Mouse (Mus musculus) stomach, postnatal 0 days (tissue): ENCODE results near the gene Snrnp200. TPM values are rescaled to one million over a fixed set of nuclear protein-coding genes. Genes with fewer than 3 reads are reported as not detected.

Experiments
- ATAC-seq: fragments of 200-750 bp; cut with Nextera tagmentation; 2 replicates; pipeline ENCODE4 v1.8.0; 2017; ENCODE audit not compliant: low FRiP score, low TSS enrichment
- DNase-seq: peaks from one replicate; pipeline ENCODE4 v3.0.0-alpha.2; 2016; ENCODE audit warnings: low spot score
- H3K27ac ChIP-seq: fragments of 300-500 bp; sonication (generic); replicated peaks from 2 replicates; pipeline ENCODE4 v1.5.1; 2014; ENCODE audit warnings: mild to moderate bottlenecking, control low read depth
- H3K27me3 ChIP-seq: fragments of 300-500 bp; sonication (generic); 2 replicates; pipeline ENCODE4 v1.6.1; 2014; ENCODE audit warnings: low read length; ENCODE audit not compliant: control insufficient read depth, insufficient read depth
- H3K36me3 ChIP-seq: fragments of 300-500 bp; sonication (generic); 2 replicates; pipeline ENCODE4 v1.6.1; 2014; ENCODE audit warnings: low read length, mixed read lengths; ENCODE audit not compliant: control insufficient read depth, insufficient read depth
- H3K4me1 ChIP-seq: fragments of 300-500 bp; sonication (generic); replicated peaks from 2 replicates; pipeline ENCODE4 v1.6.1; 2014; ENCODE audit warnings: antibody characterized with exemption; ENCODE audit not compliant: control insufficient read depth, insufficient read depth
- H3K4me2 ChIP-seq: fragments of 300-500 bp; sonication (generic); replicated peaks from 2 replicates; pipeline ENCODE4 v1.6.1; 2014; ENCODE audit warnings: low read depth, mild to moderate bottlenecking, control low read depth, moderate library complexity
- H3K4me3 ChIP-seq: fragments of 300-500 bp; sonication (generic); 2 replicates; pipeline ENCODE4 v1.5.1; 2014; ENCODE audit warnings: low read depth, low read length, control low read depth
- H3K9ac ChIP-seq: fragments of 300-500 bp; sonication (generic); 2 replicates; pipeline ENCODE4 v1.6.1; 2014; ENCODE audit warnings: mild to moderate bottlenecking, low read length, control low read depth, mixed read lengths
- H3K9me3 ChIP-seq: fragments of 300-500 bp; sonication (generic); 2 replicates; pipeline ENCODE4 v1.6.1; 2016; ENCODE audit warnings: low read length; ENCODE audit not compliant: control insufficient read depth
- CTCF ChIP-seq: IDR thresholded peaks from 2 replicates; pipeline ENCODE4 v1.5.1; 2016; ENCODE audit warnings: antibody characterized with exemption, low read depth, mild to moderate bottlenecking, moderate library complexity
- EP300 ChIP-seq: optimal IDR thresholded peaks from 2 replicates; pipeline ENCODE3; 2016; ENCODE audit warnings: antibody characterized with exemption
- WGBS: fragments of 180-500 bp; shearing (Covaris S2); extraction: QIAGEN DNeasy Blood & Tissue Kit; methylation state at CpG from one replicate; pipeline ENCODE4 v1.1.7; 2014; 5-methylcytosine and 5-hydroxymethylcytosine counted together
- polyA plus RNA-seq: library from polyadenylated mRNA; unstranded; fragments of >200 nt; fragmentation: Nextera tagmentation; extraction: Ambion mirVana; gene quantifications from 2 replicates; pipeline ENCODE4 v1.2.1, GENCODE M21; 2015

Gene Snrnp200
- polyA plus RNA-seq, 1 experiment from 2014 or later, result 13.8 TPM

DNA sequence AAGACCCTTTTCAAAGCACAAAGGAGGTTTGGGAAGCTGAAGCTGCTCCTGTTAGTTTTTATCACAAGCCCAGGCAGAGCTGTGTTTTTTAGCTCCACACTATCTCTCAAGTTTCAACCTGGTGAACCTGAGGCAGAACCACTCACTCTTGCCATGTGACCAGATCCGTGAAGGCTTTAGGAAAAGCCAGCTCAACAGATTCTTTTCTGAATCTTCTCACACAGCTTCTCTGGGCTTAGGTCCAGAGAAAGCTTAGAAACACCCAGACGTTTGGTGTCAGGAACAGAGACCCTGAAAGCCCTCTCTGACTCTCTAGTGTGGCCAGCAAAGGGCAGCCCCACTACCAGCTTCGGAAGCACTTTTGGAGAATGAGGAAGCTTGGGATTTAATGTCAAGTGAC lies 43.3 kb downstream of the Snrnp200 start:
- Histone ChIP-seq H3K4me2 (no peak overlapping the region), H3K9ac (no peak overlapping the region), H3K36me3 (0 out of 2 replicates have a peak, but pooled peaks cover 3% of the 10 kb centered on the region), H3K27me3 (no peaks in the 10 kb centered on the region), H3K9me3 (no peaks in the 10 kb centered on the region), H3K27ac (0 out of 2 replicates have a peak overlapping the region, but pooled peaks have one; percentile 8), H3K4me1 (peaks cover 3% of the 10 kb centered on the region), H3K4me3 (no peak overlapping the region)
- TF ChIP-seq EP300 (no peak), CTCF (no peak)
- ATAC-seq (no peak), DNase-seq (no peak)
- 54% methylated on average over 3 of the region's 3 CpGs for WGBS

DNA sequence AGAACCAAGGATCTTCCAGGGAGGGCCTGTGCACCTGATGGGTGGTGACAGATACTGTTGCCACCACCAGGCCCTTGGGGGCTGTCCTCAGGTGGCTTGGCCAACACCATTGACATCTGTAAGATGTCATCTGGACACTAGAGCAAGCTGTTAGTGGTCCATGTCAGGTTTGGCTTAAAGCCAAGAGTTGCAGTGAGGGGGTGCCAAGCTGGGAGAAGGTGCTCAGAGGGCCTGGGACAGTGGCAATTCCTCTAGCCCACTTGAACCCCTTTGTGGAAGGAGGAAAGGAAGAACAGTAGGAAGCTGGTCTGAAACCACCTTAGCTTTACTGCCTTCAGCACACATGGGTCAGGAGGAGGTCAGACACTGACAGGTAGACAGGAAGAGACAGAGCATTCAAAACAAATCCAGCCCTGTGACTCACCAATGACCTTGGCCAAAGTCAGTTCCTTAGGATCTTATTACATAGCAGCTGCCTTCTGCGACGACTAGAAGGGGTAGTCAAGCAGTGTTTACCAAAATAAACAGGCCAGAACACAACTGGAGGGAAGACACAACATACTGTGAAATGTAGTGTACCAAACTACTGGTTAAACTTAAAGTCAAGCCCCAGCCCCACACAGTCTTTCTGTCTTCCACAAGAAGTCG lies 43.8 kb downstream of the Snrnp200 start:
- DNase-seq (no peak), ATAC-seq (no peak)
- no peak overlapping the region for H3K4me2 ChIP-seq
- peaks cover 4% of the 10 kb centered on the region; the same call in 1 of the 2 replicates for H3K36me3 ChIP-seq
- H3K27me3 ChIP-seq, result no peaks in the 10 kb centered on the region
- H3K9me3 ChIP-seq, result no peaks in the 10 kb centered on the region
- 0 out of 2 replicates have a peak overlapping the region, but pooled peaks have one; percentile 8 for H3K27ac ChIP-seq
- H3K4me1 ChIP-seq, result no peaks in the 10 kb centered on the region; the same call in 1 of the 2 replicates
- WGBS, result 53% methylated on average over 3 of the region's 3 CpGs
- H3K9ac ChIP-seq, result peak overlapping the region; percentile 43
- no peak overlapping the region for H3K4me3 ChIP-seq
- TF ChIP-seq CTCF (no peak), EP300 (no peak)

DNA sequence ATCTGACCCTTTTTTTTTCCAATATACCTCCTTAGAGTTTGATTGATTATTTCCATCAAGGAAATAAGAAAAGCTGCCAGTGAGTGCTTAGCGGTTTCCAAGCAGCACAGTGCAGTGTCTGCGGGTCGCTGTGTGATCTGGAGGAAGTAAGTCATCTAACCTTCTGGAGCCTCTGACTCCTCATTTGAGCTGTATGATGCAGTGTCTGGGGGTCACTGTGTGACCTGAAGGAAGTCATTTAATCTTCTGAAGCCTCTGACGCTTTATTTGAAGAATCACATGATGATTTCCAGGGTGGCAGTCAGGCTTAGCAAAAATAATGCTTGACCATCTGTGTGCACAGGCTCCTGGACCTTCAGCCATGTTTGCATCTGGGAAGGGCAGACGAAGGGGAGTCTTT lies 44.6 kb downstream of the Snrnp200 start:
- no peak overlapping the region for H3K4me2 ChIP-seq
- whole genome bisulfite sequencing, result 55% methylated on average over 5 of the region's 5 CpGs

DNA sequence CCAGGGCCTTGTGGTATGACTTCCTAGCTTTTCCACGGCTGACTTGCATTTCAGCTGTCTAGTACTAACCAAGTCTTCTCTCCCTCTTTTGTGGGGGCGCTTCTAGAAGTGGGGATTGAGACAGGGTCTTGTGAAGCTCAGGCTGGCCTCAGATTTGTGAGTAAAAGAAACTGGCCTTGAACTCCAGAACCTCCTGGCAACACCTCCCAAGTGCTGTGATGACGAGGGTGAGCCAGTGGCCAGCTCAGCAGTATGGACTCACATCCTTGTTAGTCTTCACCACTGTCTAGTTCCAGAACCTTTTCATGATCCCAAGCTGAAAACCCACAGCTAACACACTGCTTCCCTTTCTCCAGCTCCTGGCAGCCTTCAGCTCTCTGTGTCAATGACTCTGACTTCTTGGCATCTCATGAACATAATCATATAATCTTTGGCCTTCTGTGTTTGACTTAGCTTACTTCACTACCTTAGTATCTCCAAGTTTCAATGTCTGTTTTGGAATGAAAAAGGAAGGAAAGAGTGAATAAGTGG lies 46.5 kb downstream of the Snrnp200 start:
- no peak for TF ChIP-seq EP300
- TF ChIP-seq CTCF, result no peak
- no peaks in the 10 kb centered on the region for H3K4me1 ChIP-seq
- no peaks in the 10 kb centered on the region for H3K27me3 ChIP-seq
- no peak overlapping the region for H3K27ac ChIP-seq
- no peak overlapping the region for H3K4me3 ChIP-seq
- 74% methylated on average over 3 of the region's 3 CpGs for WGBS
- H3K9me3 ChIP-seq, result no peaks in the 10 kb centered on the region
- peaks cover 21% of the 10 kb centered on the region for H3K36me3 ChIP-seq
- no peak overlapping the region for H3K4me2 ChIP-seq
- DNase-seq (no peak), ATAC-seq (no peak)
- no peak overlapping the region for H3K9ac ChIP-seq

More for the DNA sequence above, 44.6 kb downstream of the Snrnp200 start:
- Histone ChIP-seq H3K27me3 (no peaks in the 10 kb centered on the region), H3K4me3 (no peak overlapping the region), H3K9me3 (no peaks in the 10 kb centered on the region), H3K27ac (no peak overlapping the region), H3K4me1 (no peaks in the 10 kb centered on the region; the same call in 1 of the 2 replicates), H3K36me3 (peaks cover 12% of the 10 kb centered on the region), H3K9ac (no peak overlapping the region)
- TF ChIP-seq EP300, result no peak
- no peak for TF ChIP-seq CTCF
- no peak for ATAC-seq
- no peak for DNase-seq

DNA sequence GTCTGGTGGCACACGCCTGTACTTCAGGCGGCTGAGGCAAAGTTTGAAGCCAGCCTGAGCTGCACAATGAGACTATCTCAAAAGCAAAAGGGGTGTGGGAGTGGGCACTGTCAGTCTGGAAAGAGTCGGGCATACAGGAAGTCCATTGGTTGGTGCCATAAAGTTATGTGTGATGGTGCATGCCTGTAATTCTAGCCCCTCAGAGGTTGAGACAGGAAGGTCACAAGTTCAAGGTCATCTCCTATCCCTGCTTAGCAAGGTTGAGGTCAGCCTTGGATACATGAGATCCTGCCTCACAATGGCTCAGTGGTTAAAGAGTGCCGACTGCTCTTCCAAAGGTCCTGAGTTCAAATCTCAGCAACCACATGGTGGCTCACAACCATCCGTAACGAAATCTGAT lies 47.1 kb downstream of the Snrnp200 start:
- no peak overlapping the region for H3K27ac ChIP-seq
- DNase-seq, result no peak
- H3K4me2 ChIP-seq, result no peak overlapping the region
- H3K9me3 ChIP-seq, result no peaks in the 10 kb centered on the region
- 84% methylated on average over 6 of the region's 6 CpGs for WGBS
- no peak overlapping the region for H3K9ac ChIP-seq
- H3K27me3 ChIP-seq, result no peaks in the 10 kb centered on the region
- H3K4me1 ChIP-seq, result no peaks in the 10 kb centered on the region
- no peak for ATAC-seq
- TF ChIP-seq EP300, result no peak
- no peak overlapping the region for H3K4me3 ChIP-seq
- peaks cover 21% of the 10 kb centered on the region for H3K36me3 ChIP-seq

DNA sequence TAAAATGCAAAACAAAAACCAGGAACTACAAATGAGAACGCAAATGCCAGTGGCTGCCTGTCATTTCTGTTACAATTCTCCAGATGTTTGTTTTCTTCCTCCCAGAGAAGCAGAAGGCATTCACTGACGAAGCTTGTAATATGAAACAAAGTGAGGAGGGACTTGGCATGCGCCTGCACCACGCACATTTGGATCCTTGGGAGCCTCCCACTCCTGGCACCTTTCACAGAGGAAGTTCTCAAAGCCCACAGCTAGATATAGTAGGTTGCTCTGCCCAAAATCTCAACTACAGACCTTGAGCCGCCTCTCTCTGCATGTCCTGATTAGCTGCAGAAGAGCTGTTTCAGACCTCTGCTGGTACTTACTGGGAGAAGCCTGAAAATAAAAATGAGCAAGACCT lies 51.2 kb downstream of the Snrnp200 start:
- peaks cover 21% of the 10 kb centered on the region for H3K36me3 ChIP-seq
- no peak for DNase-seq
- ATAC-seq, result no peak

More for the DNA sequence above, 51.2 kb downstream of the Snrnp200 start:
- Histone ChIP-seq H3K9ac (no peak overlapping the region), H3K27me3 (no peaks in the 10 kb centered on the region), H3K4me3 (no peak overlapping the region), H3K4me2 (no peak overlapping the region), H3K27ac (no peak overlapping the region), H3K9me3 (no peaks in the 10 kb centered on the region), H3K4me1 (no peaks in the 10 kb centered on the region)
- TF ChIP-seq EP300 (no peak), CTCF (no peak)
- WGBS, result 76% methylated on average over 5 of the region's 5 CpGs
